ENCODE assay signal across 8 mouse cellular contexts in the genomic region with DNA sequence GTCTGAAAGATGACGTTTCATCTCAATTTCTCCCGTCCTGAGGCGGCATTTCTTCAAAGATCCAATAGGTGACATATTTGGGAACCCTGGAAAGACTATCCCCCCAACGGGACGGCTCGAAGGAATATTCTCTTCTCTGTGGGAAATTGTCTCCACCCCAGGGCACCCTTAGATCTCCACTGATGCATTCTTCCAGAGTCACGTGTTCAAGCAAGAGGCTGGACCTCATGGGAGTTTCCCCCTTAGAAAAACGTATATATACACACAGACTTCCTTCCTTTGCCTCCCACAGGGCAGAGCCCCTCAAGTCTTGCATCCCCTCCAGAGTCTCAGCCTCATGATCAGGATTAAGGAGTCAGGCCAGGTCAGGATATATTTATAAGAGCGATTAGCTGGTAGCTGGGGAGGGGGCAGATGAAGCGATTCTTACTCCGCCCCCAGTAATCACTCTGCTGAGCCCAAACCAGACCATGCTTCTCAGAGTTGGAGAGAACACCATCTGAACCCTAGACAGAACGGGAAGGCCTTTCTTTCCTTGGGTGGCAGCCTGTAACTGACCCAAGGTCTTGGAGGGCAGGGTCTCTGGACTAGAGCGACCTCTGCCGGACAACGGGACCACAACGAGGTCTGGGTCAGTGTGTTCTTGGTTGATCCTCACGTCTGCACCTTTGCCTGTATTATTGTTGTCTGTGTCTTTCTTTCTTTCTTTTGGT. TPM values are rescaled to one million over a fixed set of nuclear protein-coding genes. Genes with fewer than 3 reads are reported as not detected.
DNase-seq lines count a peak whose midpoint lies in the region; ATAC-seq lines count a peak whose summit lies in the region.

Gene Rtbdn, plus strand, starts transcription at position 464 of the 713 bp plus-strand sequence.

- peak; percentile 62 for DNase-seq in left cerebral cortex, postnatal 4 days
- DNase-seq in left cerebral cortex, adult 9 months (ENCODE audit: low spot score in 2 of 2), result no peak
- peak; percentile 79 for DNase-seq in cerebellum, adult 9-11 months
- DNase-seq in naive thymus-derived CD4-positive, alpha-beta T cell, adult 2 months (ENCODE audit: low read depth), result peak; percentile 19
- DNase-seq in frontal cortex, postnatal 36 days (ENCODE audit: low spot score in 2 of 2), result no peak
- DNase-seq in left cerebral cortex, adult 18-20 months (ENCODE audit: low spot score in 2 of 2), result no peak
- no peak for DNase-seq in right cerebral cortex, postnatal 14 days

- WGBS in hindbrain, embryonic 16.5 days, result 6% methylated on average over 17 of the region's 17 CpGs

- H3K4me3 ChIP-seq in hindbrain, embryonic 16.5 days (ENCODE audit: low read length), result peak within 1 kb of the TSS; percentile 77

- intact Hi-C loops in left cerebral cortex, postnatal 4 days (cut with DNase I), result no loop called here

- no peaks in the 10 kb centered on the region for H3K9me3 ChIP-seq in hindbrain, embryonic 16.5 days (ENCODE audit: control insufficient read depth, low read length)

- peak within 1 kb of the TSS; percentile 88 for H3K9ac ChIP-seq in hindbrain, embryonic 16.5 days (ENCODE audit: low read depth, low read length)

- H3K27ac ChIP-seq in hindbrain, embryonic 16.5 days (ENCODE audit: low read depth, low read length), result peak within 1 kb of the TSS; percentile 89

- H3K27me3 ChIP-seq in hindbrain, embryonic 16.5 days (replicated peaks; ENCODE audit: control insufficient read depth, insufficient read depth, low read length), result peaks cover 14% of the 10 kb centered on the region

- peaks cover 17% of the 10 kb centered on the region for H3K4me1 ChIP-seq in hindbrain, embryonic 16.5 days (ENCODE audit: control insufficient read depth, insufficient read depth, low read depth, low read length)

- peak within 1 kb of the TSS; percentile 84 for H3K4me2 ChIP-seq in hindbrain, embryonic 16.5 days (ENCODE audit: low read length)

- peak; percentile 25 for ATAC-seq in hindbrain, embryonic 16.5 days

- no peaks in the 10 kb centered on the region for H3K36me3 ChIP-seq in hindbrain, embryonic 16.5 days (ENCODE audit: control insufficient read depth, insufficient read depth, low read length)

RNA-seq across cellular contexts. Expression of gene Rtbdn, which starts in this region (rescaled TPM):
- 1 to 10 TPM; 6.7 to 8.3 TPM for total RNA-seq in left cerebral cortex, postnatal 4 days (2021)
- 3.0 and 3.2 TPM in 2 replicates for polyA plus RNA-seq in hindbrain, embryonic 16.5 days (2015; fragmentation: Nextera tagmentation; extraction: Ambion mirVana)
- 1 to 10 TPM in 1 of 2 experiments, under 1 TPM in 1; 0.91 to 1.3 TPM for total RNA-seq in left cerebral cortex, adult 18-20 months (2021)

Comparison
In these comparisons a context has a peak if more than half of its experiments do, and no peak if none do; other contexts are left out.
1. DNase-seq: peak in left cerebral cortex, postnatal 4 days (single experiment), cerebellum, adult 9-11 months (single experiment) and naive thymus-derived CD4-positive, alpha-beta T cell, adult 2 months (single experiment); none in left cerebral cortex, adult 9 months (0 of 2), frontal cortex, postnatal 36 days (0 of 2), left cerebral cortex, adult 18-20 months (0 of 2) and right cerebral cortex, postnatal 14 days (single experiment).